Mouse (Mus musculus) lung, adult 2 months (tissue): ENCODE data around the gene Cga. TPM values are rescaled to one million over a fixed set of nuclear protein-coding genes. Genes with fewer than 3 reads are reported as not detected.
A peak's percentile ranks its signal among the peaks of the same experiment; 100 is the strongest.
"Not testable (repeated sequence)": the region's sequence is repeated elsewhere in the genome, so short reads cannot be mapped to it uniquely, and the experiment has no call there.

ENCODE experiments used
- DNase-seq: peaks from one replicate; pipeline ENCODE4 v3.0.0; 2022
- H3K4me1 ChIP-seq: fragments of 200-500 bp; 2 replicates; pipeline ENCODE4 v1.6.1; 2011; ENCODE audit warnings: low read length; ENCODE audit not compliant: control insufficient read depth, insufficient read depth
- H3K4me3 ChIP-seq: fragments of 200-500 bp; replicated peaks from 2 replicates; pipeline ENCODE3; 2011; ENCODE audit warnings: low read depth, mild to moderate bottlenecking, control low read depth, low read length; ENCODE audit errors: extremely low read depth
- CTCF ChIP-seq: fragments of 200-500 bp; IDR thresholded peaks from 2 replicates; pipeline ENCODE4 v1.5.1; 2011; ENCODE audit warnings: mild to moderate bottlenecking, low read length, control low read depth; ENCODE audit not compliant: insufficient read depth
- POLR2A ChIP-seq: fragments of 200-500 bp; IDR thresholded peaks from 2 replicates; pipeline ENCODE4 v1.6.1; 2011; ENCODE audit warnings: low read depth, mild to moderate bottlenecking, control low read depth, low read length, borderline replicate concordance; ENCODE audit errors: extremely low read depth
- WGBS: fragments of 180-500 bp; shearing (Covaris S2); methylation state at CpG from one replicate; pipeline ENCODE4 v1.1.7; 2018; 5-methylcytosine and 5-hydroxymethylcytosine counted together
- polyA plus RNA-seq: library from polyadenylated mRNA; depleted of rRNA; stranded (reverse); fragments of >200 nt; gene quantifications from 2 replicates; pipeline ENCODE4 v1.2.3, GENCODE M21; 2012; rRNA removed

The Cga gene
- polyA plus RNA-seq, 1 experiment = not detected

GRCm38 (mm10) chr4:34907026-34907425 lies 13.4 kb downstream of the Cga start:
- TF ChIP-seq POLR2A = no peak
- no peak for TF ChIP-seq CTCF
- Histone ChIP-seq H3K4me1 (no peaks in the 10 kb centered on the region), H3K4me3 (no peak overlapping the region)
- WGBS = 46% methylated on average over 14 of the region's 14 CpGs
- no peak for DNase-seq

- no peak for TF ChIP-seq CTCF
- no peak for TF ChIP-seq POLR2A
- 71% methylated on average over 7 of the region's 7 CpGs for WGBS
- H3K4me1 ChIP-seq = no peaks in the 10 kb centered on the region
- no peak for DNase-seq
- no peak overlapping the region for H3K4me3 ChIP-seq
These were observed 14.5 kb downstream of the Cga start for GRCm38 (mm10) chr4:34908127-34908526.

GRCm38 (mm10) chr4:34911401-34911800 lies 17.8 kb downstream of the Cga start:
- no peak for DNase-seq
- H3K4me1 ChIP-seq = no peaks in the 10 kb centered on the region
- TF ChIP-seq CTCF = no peak
- TF ChIP-seq POLR2A = no peak
- H3K4me3 ChIP-seq = no peak overlapping the region
- 71% methylated on average over 3 of the region's 3 CpGs for WGBS

- TF ChIP-seq CTCF (no peak), POLR2A (no peak)
- H3K4me1 ChIP-seq = no peaks in the 10 kb centered on the region
- WGBS = 78% methylated on average over 3 of the region's 3 CpGs
- no peak overlapping the region for H3K4me3 ChIP-seq
- no peak for DNase-seq
These were observed 18.6 kb downstream of the Cga start for GRCm38 (mm10) chr4:34912171-34912570.

- TF ChIP-seq POLR2A (no peak), CTCF (no peak)
- 69% methylated on average over 7 of the region's 7 CpGs for WGBS
- H3K4me1 ChIP-seq = no peaks in the 10 kb centered on the region
- DNase-seq = no peak
- no peak overlapping the region for H3K4me3 ChIP-seq
These were observed 23.8 kb downstream of the Cga start for GRCm38 (mm10) chr4:34917400-34917799.

GRCm38 (mm10) chr4:34922177-34922870 lies 28.7 kb downstream of the Cga start:
- DNase-seq = no peak
- WGBS = 62% methylated on average over 6 of the region's 6 CpGs
- TF ChIP-seq CTCF = peak; percentile 72
- TF ChIP-seq POLR2A = no peak
- no peak overlapping the region for H3K4me3 ChIP-seq
- no peaks in the 10 kb centered on the region for H3K4me1 ChIP-seq

GRCm38 (mm10) chr4:34928386-34928785 lies 34.8 kb downstream of the Cga start:
- not testable (repeated sequence) for H3K4me3 ChIP-seq
- WGBS = 77% methylated on average over 7 of the region's 7 CpGs

GRCm38 (mm10) chr4:34941046-34941445 lies 47.5 kb downstream of the Cga start:
- Histone ChIP-seq H3K4me3 (no peak overlapping the region), H3K4me1 (no peaks in the 10 kb centered on the region)
- DNase-seq = no peak
- TF ChIP-seq POLR2A (no peak), CTCF (no peak)
- WGBS = 93% methylated on average over 25 of the region's 25 CpGs

More at GRCm38 (mm10) chr4:34928386-34928785, 34.8 kb downstream of the Cga start:
- H3K4me1 ChIP-seq, DNase-seq: not testable (repeated sequence)

GRCm38 (mm10) chr4:34947181-34947580 lies 53.6 kb downstream of the Cga start:
- no peak for DNase-seq
- Histone ChIP-seq H3K4me1 (no peaks in the 10 kb centered on the region), H3K4me3 (no peak overlapping the region)
- no peak for TF ChIP-seq POLR2A
- TF ChIP-seq CTCF = no peak

GRCm38 (mm10) chr4:34953716-34954115 lies 60.1 kb downstream of the Cga start:
- H3K4me3 ChIP-seq = no peak overlapping the region
- DNase-seq = no peak
- 85% methylated on average over 10 of the region's 10 CpGs for WGBS
- no peaks in the 10 kb centered on the region for H3K4me1 ChIP-seq
- TF ChIP-seq POLR2A (no peak), CTCF (no peak)

Other genes with a start within 250 kb of the Cga start
- 8.1 and 11.7 TPM in 2 replicates for gene Slc35a1, start 206.3 kb upstream of the Cga start, polyA plus RNA-seq
- 5.7 and 7.1 TPM in 2 replicates for gene Cfap206, start 163.6 kb upstream of the Cga start, polyA plus RNA-seq
- not detected in 2 replicates for gene Gm136, start 137.5 kb upstream of the Cga start, polyA plus RNA-seq
- 1.9 and 3.1 TPM in 2 replicates for gene Smim8, start 115.4 kb upstream of the Cga start, polyA plus RNA-seq
- gene Zfp292, start 10.8 kb upstream of the Cga start, polyA plus RNA-seq = 1.8 and 2.6 TPM in 2 replicates